Mouse (Mus musculus): Measurements from ENCODE around the gene Vkorc1. TPM values are rescaled to one million over a fixed set of nuclear protein-coding genes. Genes with fewer than 3 reads are reported as not detected.

The Vkorc1 gene
- polyA plus RNA-seq, 1 experiment from 2014 or later, result 53.2 TPM

DNA sequence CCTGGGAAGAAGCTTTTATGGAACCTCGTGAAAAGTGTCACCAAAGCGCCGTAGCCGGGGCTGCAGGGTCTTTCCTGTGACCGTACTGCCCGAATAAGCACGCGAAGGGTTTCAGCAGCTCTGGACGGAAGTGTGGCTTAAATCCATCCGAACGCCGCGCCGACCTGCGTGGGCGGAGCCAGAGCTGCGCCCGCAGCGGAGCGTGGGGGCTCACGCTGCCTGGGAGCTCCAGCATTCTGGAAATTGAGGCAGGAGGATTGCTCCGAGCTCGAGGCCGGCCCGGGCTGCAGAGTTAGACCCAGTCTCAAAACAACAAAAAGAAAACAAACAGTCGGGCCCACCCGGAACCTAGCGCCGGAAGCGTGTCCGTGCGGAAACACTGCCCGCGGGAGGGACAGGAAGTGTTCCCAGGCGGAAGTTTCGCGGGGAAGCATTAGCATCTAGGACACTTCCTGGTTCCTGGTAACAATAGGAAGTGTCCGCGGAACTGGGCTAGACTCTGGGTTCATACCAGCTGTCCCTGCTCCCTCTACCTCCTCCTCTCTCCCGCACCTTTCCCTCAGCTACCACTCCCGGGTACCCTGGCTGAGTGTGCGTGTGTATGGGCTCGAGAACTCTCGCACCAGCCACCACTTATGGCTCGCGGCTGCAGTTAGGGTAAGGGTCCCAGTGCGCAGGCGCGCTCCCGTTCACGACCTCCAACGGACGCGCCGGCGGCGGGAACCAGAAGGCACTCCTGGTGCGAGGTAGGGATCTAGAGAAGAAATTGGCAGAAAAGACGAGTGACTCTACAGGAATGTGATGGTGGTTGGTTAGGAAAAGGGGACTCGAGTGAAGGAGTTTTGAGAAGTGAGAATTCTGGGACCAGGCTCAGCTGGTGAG lies 18.7 kb downstream of the Vkorc1 start, which contains the start of gene Zfp668:
Zfp668 (minus strand) TSS at position 362 of the 882 bp plus-strand sequence.
- peak within 1 kb of the TSS; percentile 84 for H3K4me2 ChIP-seq (ENCODE audit: low read length)
- peak within 1 kb of the TSS; percentile 98 for H3K9ac ChIP-seq (replicated peaks; ENCODE audit: low read length)
- H3K4me1 ChIP-seq (ENCODE audit: control insufficient read depth, insufficient read depth, low read length), result peaks cover 23% of the 10 kb centered on the region
- peaks cover 41% of the 10 kb centered on the region for H3K36me3 ChIP-seq (ENCODE audit: control insufficient read depth, insufficient read depth, low read length)
- H3K9me3 ChIP-seq (ENCODE audit: control insufficient read depth, low read length), result no peaks in the 10 kb centered on the region
- DNase-seq (peak; percentile 98), ATAC-seq (ENCODE audit: low FRiP score, low TSS enrichment) (peak; percentile 77)
- peak within 1 kb of the TSS; percentile 99 for H3K27ac ChIP-seq (replicated peaks; ENCODE audit: low read depth, low read length)
- H3K27me3 ChIP-seq (ENCODE audit: control insufficient read depth, insufficient read depth, low read length), result no peaks in the 10 kb centered on the region
- peak within 1 kb of the TSS; percentile 95 for H3K4me3 ChIP-seq (replicated peaks; ENCODE audit: low read depth, low read length)
- WGBS, result under 1% methylated on average over 60 of the region's 60 CpGs

DNA sequence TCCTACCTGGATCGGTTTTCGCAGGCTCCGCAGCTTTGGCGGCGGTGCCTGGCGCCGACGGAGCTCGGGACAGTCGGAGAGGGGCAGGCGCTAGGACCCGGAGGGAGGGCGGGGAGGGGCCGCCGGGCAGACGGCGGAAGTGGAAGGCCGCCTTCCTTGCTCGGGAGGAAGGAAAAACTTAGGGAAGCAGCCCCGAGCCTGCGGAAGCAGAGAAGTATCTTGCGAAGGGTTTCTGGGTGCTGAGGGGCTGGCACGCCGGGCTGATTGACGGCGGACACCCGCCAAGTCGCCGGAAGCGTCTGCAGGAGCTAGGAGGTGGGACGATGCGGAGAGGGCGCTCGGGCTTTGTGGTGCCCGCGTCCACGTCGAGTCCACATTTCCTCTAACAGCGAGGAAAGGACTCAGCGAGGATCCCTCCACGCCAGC lies 19.4 kb downstream of the Vkorc1 start, which contains the start of gene Zfp646:
Zfp646 (plus strand) TSS at position 181 of the 426 bp plus-strand sequence.
- peak within 1 kb of the TSS; percentile 84 for H3K4me2 ChIP-seq (ENCODE audit: low read length)
- DNase-seq (peak; percentile 94), ATAC-seq (ENCODE audit: low FRiP score, low TSS enrichment) (peak; percentile 88)
- H3K36me3 ChIP-seq (ENCODE audit: control insufficient read depth, insufficient read depth, low read length), result peaks cover 35% of the 10 kb centered on the region
- H3K4me3 ChIP-seq (replicated peaks; ENCODE audit: low read depth, low read length), result peak within 1 kb of the TSS; percentile 95
- no peaks in the 10 kb centered on the region for H3K27me3 ChIP-seq (ENCODE audit: control insufficient read depth, insufficient read depth, low read length)
- peak within 1 kb of the TSS; percentile 99 for H3K27ac ChIP-seq (replicated peaks; ENCODE audit: low read depth, low read length)
- H3K4me1 ChIP-seq (ENCODE audit: control insufficient read depth, insufficient read depth, low read length), result peaks cover 23% of the 10 kb centered on the region
- peak within 1 kb of the TSS; percentile 98 for H3K9ac ChIP-seq (replicated peaks; ENCODE audit: low read length)
- under 1% methylated on average over 41 of the region's 41 CpGs for WGBS
- no peaks in the 10 kb centered on the region for H3K9me3 ChIP-seq (ENCODE audit: control insufficient read depth, low read length)

DNA sequence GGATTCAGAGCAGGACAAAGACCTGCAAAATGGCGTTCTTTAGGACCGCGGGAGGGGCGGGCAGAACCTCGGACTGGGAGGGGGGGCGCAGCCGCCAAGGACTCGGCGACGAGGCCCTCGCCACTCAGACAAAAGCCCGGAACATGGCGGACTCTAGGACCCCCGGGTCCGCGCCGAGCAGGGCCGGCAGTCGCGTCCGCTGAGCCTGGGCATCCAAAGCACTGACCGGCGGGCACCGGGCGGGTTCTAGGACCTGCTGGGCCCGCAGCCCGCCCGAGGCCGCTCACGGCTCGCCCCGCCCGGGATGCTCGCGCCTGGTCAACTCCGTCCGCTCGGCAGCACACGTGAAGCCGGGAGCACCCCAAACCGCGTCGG lies 19.8 kb downstream of the Vkorc1 start:
- H3K27ac ChIP-seq (replicated peaks; ENCODE audit: low read depth, low read length), result peak overlapping the region; percentile 99
- peak overlapping the region; percentile 98 for H3K9ac ChIP-seq (replicated peaks; ENCODE audit: low read length)
- H3K4me1 ChIP-seq (ENCODE audit: control insufficient read depth, insufficient read depth, low read length), result peaks cover 23% of the 10 kb centered on the region
- no peaks in the 10 kb centered on the region for H3K27me3 ChIP-seq (ENCODE audit: control insufficient read depth, insufficient read depth, low read length)
- peaks cover 34% of the 10 kb centered on the region for H3K36me3 ChIP-seq (ENCODE audit: control insufficient read depth, insufficient read depth, low read length)
- peak overlapping the region; percentile 84 for H3K4me2 ChIP-seq (ENCODE audit: low read length)
- H3K9me3 ChIP-seq (ENCODE audit: control insufficient read depth, low read length), result no peaks in the 10 kb centered on the region
- ATAC-seq (ENCODE audit: low FRiP score, low TSS enrichment), result peak; percentile 95
- peak; percentile 98 for DNase-seq
- WGBS, result 1% methylated on average over 43 of the region's 43 CpGs
- H3K4me3 ChIP-seq (replicated peaks; ENCODE audit: low read depth, low read length), result peak overlapping the region; percentile 95

DNA sequence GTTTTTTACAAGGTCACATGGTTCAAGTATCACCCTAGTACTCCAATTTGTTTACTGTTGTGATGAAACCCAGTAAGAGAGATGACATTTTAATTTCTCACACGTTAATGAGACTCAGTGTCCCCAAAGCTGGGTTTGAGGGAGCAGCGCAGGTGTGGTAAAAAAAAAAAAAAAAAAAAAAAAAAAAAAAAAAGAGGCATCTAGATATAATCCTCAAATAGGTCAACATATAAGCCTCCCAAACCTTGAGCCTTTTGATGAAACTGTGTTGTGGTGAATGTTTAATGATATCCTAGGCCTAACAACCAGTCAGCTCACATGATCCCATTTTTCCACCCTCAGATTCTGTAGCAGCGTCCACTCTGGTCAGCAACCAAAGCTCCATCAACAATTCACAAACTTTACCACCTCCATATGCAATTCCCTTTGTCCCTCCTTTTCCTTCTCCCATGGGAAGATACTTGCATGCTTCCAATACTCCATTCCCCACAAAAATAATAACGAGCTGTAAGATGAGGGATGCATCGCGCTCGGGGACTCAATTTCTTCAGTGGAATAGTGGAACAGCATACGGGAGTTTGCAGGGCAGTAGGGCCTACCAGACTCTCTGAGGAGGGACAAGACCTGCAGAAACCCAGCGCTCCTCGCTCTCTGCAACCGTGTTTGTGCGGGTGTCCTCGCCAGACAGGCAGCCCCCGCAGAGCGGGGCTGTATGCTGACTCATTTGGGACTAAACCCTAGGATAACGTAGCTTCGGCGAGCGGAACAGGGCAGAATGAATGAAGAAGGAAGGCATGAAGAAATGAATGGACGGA lies 20.4 kb downstream of the Vkorc1 start:
- WGBS, result 6% methylated on average over 20 of the region's 20 CpGs
- Histone ChIP-seq H3K27me3 (ENCODE audit: control insufficient read depth, insufficient read depth, low read length) (no peaks in the 10 kb centered on the region), H3K4me2 (ENCODE audit: low read length) (peak overlapping the region; percentile 84), H3K4me1 (ENCODE audit: control insufficient read depth, insufficient read depth, low read length) (peaks cover 23% of the 10 kb centered on the region), H3K9me3 (ENCODE audit: control insufficient read depth, low read length) (no peaks in the 10 kb centered on the region), H3K9ac (replicated peaks; ENCODE audit: low read length) (peak overlapping the region; percentile 98), H3K27ac (replicated peaks; ENCODE audit: low read depth, low read length) (peak overlapping the region; percentile 99), H3K36me3 (ENCODE audit: control insufficient read depth, insufficient read depth, low read length) (peaks cover 31% of the 10 kb centered on the region), H3K4me3 (replicated peaks; ENCODE audit: low read depth, low read length) (peak overlapping the region; percentile 95)
- peak; percentile 35 for ATAC-seq (ENCODE audit: low FRiP score, low TSS enrichment)
- DNase-seq, result no peak

DNA sequence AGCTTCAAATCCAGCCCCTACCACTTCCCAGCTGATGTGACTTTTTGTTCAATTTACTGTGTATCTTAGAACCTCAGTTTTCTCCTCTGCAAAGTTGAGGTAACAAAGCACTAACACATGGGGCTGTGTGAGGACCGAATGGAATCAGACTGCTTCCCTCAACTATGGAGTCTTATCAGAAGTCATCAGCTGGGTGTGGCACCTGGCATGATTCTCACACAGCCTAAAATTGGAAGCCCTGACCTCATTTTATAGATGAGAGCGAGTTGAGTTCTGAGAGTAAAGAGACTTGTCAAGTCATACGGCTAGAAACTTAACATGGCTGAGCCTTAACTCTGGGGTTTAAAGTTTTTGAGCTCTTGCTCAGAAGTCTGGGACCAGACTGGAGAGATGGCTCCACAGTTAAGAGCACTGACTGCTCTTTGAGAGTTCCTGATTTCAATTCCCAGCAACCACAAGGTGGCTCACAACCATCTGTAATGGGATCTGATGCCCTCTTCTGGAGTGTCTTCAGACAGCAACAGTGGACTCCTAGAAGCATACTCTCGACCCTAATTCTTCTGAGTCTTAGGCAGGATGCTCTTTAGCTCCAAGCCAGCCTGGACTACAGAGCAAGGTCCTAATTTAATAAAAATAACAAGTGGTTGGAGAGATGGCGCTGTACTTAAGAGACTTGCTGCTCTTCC lies 25.1 kb downstream of the Vkorc1 start:
- Histone ChIP-seq H3K27ac (replicated peaks; ENCODE audit: low read depth, low read length) (no peak overlapping the region), H3K9ac (replicated peaks; ENCODE audit: low read length) (no peak overlapping the region), H3K4me3 (replicated peaks; ENCODE audit: low read depth, low read length) (no peak overlapping the region), H3K4me2 (ENCODE audit: low read length) (no peak overlapping the region), H3K9me3 (ENCODE audit: control insufficient read depth, low read length) (no peaks in the 10 kb centered on the region), H3K36me3 (ENCODE audit: control insufficient read depth, insufficient read depth, low read length) (peaks cover 39% of the 10 kb centered on the region), H3K27me3 (ENCODE audit: control insufficient read depth, insufficient read depth, low read length) (no peaks in the 10 kb centered on the region), H3K4me1 (ENCODE audit: control insufficient read depth, insufficient read depth, low read length) (peaks cover 21% of the 10 kb centered on the region)
- ATAC-seq (ENCODE audit: low FRiP score, low TSS enrichment), result no peak
- DNase-seq, result no peak
- 81% methylated on average over 5 of the region's 5 CpGs for WGBS

DNA sequence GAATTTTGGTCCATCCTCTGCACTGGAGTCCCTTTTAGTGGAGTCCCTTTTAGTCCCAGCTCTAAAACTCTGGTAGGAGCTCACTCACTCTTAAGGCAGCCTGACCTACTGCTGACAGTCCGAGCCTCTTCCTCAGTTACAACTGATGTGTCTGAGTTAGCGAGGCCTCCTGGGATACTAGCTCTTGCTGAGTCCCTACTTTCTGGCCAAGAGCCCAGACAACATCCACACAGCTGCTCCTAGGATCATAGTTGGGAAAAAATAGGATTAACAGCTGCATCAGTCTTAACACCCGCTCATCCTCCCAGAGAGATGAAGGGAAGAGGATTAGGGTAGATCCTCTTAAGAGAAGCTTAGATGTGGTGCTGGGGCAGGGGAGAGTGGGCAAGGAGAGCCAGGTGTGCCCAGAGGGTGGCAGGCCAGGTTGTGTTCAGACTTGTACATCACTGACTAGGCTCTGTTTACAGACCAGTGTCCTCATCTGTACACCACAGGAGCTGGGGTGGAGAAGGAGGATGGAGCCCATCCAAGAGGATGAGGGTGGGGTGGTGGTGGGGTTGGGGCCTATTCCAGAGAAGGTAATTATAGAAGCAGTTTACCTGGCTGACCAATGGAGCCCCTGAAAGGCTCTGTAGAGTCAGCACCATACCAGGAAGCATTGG lies 26.1 kb downstream of the Vkorc1 start:
- no peak overlapping the region for H3K4me2 ChIP-seq (ENCODE audit: low read length)
- H3K9ac ChIP-seq (replicated peaks; ENCODE audit: low read length), result no peak overlapping the region
- DNase-seq (peak; percentile 55), ATAC-seq (ENCODE audit: low FRiP score, low TSS enrichment) (no peak)
- no peaks in the 10 kb centered on the region for H3K27me3 ChIP-seq (ENCODE audit: control insufficient read depth, insufficient read depth, low read length)
- H3K4me1 ChIP-seq (ENCODE audit: control insufficient read depth, insufficient read depth, low read length), result peaks cover 17% of the 10 kb centered on the region
- H3K27ac ChIP-seq (replicated peaks; ENCODE audit: low read depth, low read length), result 0 out of 2 replicates have a peak overlapping the region, but pooled peaks have one; percentile 6
- H3K9me3 ChIP-seq (ENCODE audit: control insufficient read depth, low read length), result no peaks in the 10 kb centered on the region
- H3K36me3 ChIP-seq (ENCODE audit: control insufficient read depth, insufficient read depth, low read length), result peaks cover 47% of the 10 kb centered on the region
- H3K4me3 ChIP-seq (replicated peaks; ENCODE audit: low read depth, low read length), result no peak overlapping the region
- 52% methylated on average over 3 of the region's 3 CpGs for WGBS

DNA sequence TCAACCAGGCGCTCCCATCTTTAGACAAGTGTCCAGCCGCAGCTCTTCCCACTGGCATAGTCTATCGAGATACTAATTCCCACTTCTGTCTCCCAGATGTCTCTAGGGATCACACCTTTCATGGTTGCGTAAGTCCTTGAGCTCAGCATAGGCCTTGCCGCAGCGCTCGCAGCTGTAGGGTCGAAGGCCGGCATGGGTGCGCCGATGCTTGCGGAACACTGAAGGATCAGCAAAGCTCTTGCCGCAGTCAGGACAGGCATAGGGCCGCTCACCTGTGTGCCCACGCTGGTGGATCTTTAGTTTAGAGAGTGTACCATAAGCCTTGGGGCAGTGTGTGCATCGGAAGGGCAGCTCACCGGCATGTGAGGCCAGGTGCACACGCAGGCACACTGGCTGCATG lies 27.8 kb downstream of the Vkorc1 start:
- Histone ChIP-seq H3K4me2 (ENCODE audit: low read length) (no peak overlapping the region), H3K27me3 (ENCODE audit: control insufficient read depth, insufficient read depth, low read length) (no peaks in the 10 kb centered on the region), H3K4me1 (ENCODE audit: control insufficient read depth, insufficient read depth, low read length) (peaks cover 6% of the 10 kb centered on the region), H3K4me3 (replicated peaks; ENCODE audit: low read depth, low read length) (no peak overlapping the region), H3K9me3 (ENCODE audit: control insufficient read depth, low read length) (no peaks in the 10 kb centered on the region), H3K9ac (replicated peaks; ENCODE audit: low read length) (no peak overlapping the region), H3K36me3 (ENCODE audit: control insufficient read depth, insufficient read depth, low read length) (peaks cover 47% of the 10 kb centered on the region), H3K27ac (replicated peaks; ENCODE audit: low read depth, low read length) (no peak overlapping the region)
- 98% methylated on average over 18 of the region's 18 CpGs for WGBS
- no peak for ATAC-seq (ENCODE audit: low FRiP score, low TSS enrichment)
- no peak for DNase-seq

DNA sequence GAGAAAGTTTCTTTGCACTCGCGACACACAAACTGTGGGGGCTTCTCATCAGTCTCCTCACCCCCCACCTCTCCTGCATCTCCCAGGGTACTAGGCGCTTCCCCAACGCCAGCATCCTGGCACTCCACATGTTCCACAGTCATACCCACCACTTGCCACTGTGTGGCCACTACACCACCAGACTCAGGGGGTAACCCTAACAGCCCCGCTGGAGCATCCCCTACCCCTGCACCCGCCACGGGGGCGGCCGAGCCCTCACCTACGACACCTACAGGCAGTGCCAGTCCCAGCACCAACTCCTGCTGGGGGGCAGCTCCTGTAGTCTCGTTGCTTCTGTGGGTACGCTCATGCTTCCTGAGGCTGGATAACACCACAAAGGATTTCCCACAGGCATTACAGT lies 29.0 kb downstream of the Vkorc1 start:
- no peak overlapping the region for H3K27ac ChIP-seq (replicated peaks; ENCODE audit: low read depth, low read length)
- no peaks in the 10 kb centered on the region for H3K27me3 ChIP-seq (ENCODE audit: control insufficient read depth, insufficient read depth, low read length)
- no peak overlapping the region for H3K9ac ChIP-seq (replicated peaks; ENCODE audit: low read length)
- no peak overlapping the region for H3K4me3 ChIP-seq (replicated peaks; ENCODE audit: low read depth, low read length)
- no peak overlapping the region for H3K4me2 ChIP-seq (ENCODE audit: low read length)
- 96% methylated on average over 12 of the region's 12 CpGs for WGBS
- no peaks in the 10 kb centered on the region for H3K9me3 ChIP-seq (ENCODE audit: control insufficient read depth, low read length)
- DNase-seq (no peak), ATAC-seq (ENCODE audit: low FRiP score, low TSS enrichment) (no peak)
- peaks cover 6% of the 10 kb centered on the region for H3K4me1 ChIP-seq (ENCODE audit: control insufficient read depth, insufficient read depth, low read length)
- H3K36me3 ChIP-seq (ENCODE audit: control insufficient read depth, insufficient read depth, low read length), result peaks cover 47% of the 10 kb centered on the region

All from midbrain, embryonic 14.5 days (tissue).